Mouse (Mus musculus) frontal cortex, postnatal 36 days (tissue): ENCODE data around the gene Galnt12.

Experiments
- DNase-seq, 2 experiments: peaks; one replicate each; pipeline ENCODE4 v3.0.0; 2022; ENCODE audit warnings: low spot score in 2 of 2

Gene Galnt12

GRCm38 (mm10) chr4:47093647-47094046 is 1.9 kb downstream of the Galnt12 start:
- no peak for DNase-seq

DNA sequence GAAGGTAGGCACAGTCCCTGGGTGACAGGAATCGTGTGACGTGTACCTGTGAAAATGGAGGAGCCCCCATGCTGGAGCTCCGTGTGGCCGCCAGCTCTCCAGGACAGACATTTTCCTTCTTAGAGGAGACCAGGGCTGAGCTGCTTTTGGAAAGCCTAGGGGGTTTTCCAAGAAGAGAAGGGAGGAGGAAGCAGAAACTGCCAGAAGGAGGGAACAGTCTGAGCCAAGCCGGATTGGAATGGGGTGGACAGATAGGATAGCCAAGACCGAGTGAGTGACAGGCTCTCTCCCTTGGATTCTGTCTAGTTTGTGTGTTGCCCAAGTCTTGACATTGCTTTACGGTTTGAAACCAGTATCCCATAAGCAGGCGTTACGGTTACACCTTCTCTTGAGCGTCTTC is 11.9 kb downstream of the Galnt12 start:
- DNase-seq, result no peak

- DNase-seq, result peak in 1 of 2 experiments; percentile 11
Measured at GRCm38 (mm10) chr4:47111885-47112284, 20.2 kb downstream of the Galnt12 start.

- DNase-seq, result peak; percentile 13 to 29
Measured at GRCm38 (mm10) chr4:47112560-47112959, 20.9 kb downstream of the Galnt12 start.

- DNase-seq, result peak; percentile 65 to 67
Measured at GRCm38 (mm10) chr4:47122051-47122706, 30.5 kb downstream of the Galnt12 start.

DNA sequence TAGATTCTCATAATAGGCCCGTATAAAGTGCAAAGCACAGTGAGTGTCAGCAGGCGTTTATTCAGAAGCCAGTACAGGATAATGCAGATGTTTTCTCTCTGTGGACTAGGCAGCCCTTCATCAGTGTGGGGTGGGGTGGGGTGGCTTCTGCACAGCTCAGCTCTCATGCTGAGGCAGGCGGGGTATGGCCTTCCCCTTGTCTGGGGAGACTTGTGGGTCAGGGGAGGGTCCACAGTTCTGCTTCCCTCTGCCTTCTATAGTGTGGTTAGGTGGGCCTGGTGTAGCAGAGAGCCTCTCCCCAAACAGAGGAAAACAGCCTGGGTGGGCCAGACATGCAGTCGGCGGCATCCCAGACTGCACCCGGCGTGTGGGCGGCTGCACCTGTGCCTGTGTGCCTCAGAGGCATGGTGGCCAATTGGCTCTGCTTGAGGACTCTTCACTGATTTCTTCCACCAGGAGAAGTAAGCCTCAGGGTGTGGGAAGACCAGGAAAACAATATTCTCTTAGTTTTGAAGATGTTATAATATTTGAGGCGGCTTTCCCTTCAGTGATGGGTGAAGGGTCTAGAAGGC is 32.5 kb downstream of the Galnt12 start:
- DNase-seq, result peak in 1 of 2 experiments; percentile 17

DNA sequence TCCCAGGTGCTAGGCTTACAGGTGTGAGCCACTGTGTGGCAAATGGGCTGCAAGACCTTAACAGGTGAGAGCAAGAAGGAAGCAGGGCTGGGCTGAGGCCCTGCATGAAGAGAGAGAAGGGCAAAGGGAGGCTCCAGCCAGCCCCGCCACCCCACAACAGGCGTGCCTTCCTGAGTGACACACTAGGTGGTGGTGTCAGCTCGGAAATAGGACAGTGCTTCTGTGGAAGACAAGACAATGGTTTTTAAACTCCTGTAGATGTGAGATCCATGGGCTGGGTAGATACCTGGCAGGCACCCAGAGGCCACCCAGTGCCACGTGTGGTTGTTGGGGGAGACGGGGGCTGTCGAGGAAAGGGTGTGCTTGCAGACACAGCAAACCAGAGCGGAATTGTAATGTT is 36.8 kb downstream of the Galnt12 start:
- DNase-seq, result peak; percentile 16 to 29

DNA sequence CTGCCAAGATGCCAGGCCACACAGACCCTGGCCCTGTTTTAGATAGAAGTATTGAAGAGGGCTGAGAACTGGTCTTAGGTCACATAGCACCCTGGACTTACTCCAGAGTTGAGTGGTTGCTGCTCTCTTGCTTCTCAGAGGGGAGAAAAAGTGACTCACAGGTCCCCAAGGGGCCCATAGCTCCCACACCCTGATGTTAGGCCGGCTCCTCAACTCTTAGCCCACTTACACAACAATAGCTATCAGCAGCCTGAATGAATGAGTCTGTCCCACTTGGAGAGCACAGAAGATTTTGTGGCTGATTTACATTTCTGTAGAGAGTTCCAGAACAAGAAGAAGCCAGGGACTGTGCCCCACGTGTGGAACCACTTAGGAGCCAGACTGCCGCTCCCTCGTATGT is 37.9 kb downstream of the Galnt12 start:
- no peak for DNase-seq

- no peak for DNase-seq
Measured at GRCm38 (mm10) chr4:47130111-47131050, 38.7 kb downstream of the Galnt12 start.

DNA sequence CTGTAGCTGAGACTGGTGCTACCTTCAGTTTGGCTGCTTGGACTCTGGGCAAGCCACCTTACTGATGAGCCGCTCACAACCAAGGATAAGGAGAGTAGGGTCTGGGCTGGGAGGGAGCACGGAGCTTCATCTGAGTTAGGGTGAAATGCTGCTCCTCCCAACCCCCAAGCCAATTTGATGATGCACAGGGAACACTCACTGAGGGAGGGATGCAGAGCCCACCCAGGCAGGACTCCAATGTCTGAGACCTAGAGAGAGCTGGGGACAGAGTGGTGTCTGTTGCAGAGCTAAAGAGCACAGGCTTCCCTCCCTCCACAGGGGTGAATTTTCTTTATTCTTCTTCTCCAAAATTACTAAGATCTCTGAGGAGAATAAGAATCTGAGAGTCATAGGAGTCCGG is 40.2 kb downstream of the Galnt12 start:
- DNase-seq, result no peak

- no peak for DNase-seq
Measured at GRCm38 (mm10) chr4:47132413-47132812, 40.7 kb downstream of the Galnt12 start.

- DNase-seq, result peak; percentile 18 to 50
Measured at GRCm38 (mm10) chr4:47136699-47137101, 45.0 kb downstream of the Galnt12 start.

- DNase-seq, result no peak
Measured at GRCm38 (mm10) chr4:47137479-47137878, 45.8 kb downstream of the Galnt12 start.

GRCm38 (mm10) chr4:47138411-47138810 is 46.7 kb downstream of the Galnt12 start:
- DNase-seq, result no peak

DNA sequence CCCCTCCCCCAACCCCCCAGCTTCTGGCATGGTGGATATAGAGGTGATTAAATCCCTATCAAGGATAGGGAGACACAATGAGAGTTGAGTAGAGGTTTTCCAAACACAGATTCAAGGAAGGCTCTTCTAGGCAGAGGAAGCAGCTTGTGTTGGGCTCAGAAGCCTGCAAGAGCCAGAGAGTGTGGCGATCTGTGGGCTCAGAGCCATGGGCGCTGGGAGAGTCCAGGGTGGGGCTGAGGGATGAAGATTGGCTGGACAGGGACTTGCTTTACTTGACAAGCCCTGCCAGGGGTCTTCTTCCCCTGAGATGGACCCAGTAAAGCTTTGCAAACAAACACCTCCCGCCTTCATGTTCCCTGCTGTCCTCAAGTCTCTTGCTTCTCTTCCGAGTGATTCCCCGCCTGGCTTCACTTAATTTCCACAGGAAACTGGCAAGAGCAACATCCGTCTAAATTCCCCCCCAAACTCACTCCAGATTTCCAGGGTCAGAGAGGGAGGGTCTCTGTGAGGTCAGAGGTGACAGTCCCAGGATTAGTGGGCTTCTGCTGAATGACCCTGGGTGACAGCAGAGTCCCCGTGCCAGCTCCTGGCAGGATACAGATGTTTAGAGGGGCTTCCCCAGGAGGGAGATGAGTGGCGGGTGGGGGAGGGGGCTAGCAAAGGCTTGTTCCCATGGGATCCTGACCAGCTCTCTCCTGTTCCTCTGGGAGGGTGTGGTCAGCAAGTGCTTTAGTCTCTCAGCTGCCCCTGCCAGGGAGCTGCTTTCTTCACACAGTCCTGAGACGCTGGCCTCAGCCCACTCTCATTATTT is 47.5 kb downstream of the Galnt12 start:
- DNase-seq, result no peak

- DNase-seq, result no peak
Measured at GRCm38 (mm10) chr4:47140301-47140700, 48.6 kb downstream of the Galnt12 start.

DNA sequence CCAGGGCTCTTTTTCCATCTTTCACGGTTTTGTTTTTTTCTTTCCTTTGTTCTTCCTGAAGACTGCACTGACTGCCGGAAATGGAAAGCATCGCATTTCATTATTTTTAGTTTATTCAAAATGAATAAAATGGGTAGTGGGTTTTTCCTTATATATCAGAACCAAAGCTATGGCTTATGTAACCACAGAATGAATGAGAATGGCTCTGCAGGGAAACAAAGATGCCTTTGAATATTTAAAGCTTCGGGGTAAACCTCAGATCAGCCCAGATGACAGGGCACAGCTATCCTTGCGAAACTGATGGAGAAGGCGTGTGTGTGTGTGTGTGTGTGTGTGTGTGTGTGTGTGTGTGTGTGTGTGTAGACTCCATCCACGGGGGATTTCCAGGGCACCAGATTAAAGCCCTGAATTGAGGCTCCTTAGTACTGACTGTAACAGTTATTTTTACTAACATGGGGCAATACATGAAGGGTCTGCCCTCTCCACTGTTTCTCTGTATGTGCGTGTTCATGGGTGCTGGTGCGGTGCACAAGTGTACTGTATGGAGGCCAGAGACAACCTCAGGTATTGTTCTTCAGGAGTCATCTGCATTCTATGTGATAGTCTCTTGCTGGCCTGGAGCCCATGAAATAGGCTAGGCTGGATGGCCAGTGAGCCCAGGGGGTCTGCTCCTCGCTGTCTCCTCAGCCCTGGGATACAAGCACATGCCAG is 49.9 kb downstream of the Galnt12 start:
- DNase-seq, result no peak

DNA sequence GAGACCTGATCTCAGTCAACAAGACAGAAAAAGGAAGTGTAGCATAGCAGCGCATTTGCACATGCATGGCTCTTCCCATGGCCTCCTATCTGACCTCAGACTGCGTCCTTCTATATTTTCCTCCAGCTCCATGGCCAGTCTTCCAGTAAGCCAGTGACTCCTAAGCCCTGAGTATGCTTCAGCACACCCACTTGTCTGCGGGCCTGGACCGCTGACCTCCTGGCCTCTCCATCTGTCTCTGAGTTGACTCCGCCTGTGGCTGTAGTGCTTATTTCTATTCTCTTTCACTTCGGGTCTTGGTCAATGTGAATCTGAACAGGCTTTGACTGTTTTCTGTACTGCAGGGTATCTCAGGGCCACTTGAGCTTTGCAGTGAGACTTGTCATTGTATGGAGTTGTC is 52.1 kb downstream of the Galnt12 start:
- no peak for DNase-seq

GRCm38 (mm10) chr4:47145341-47145740 is 53.6 kb downstream of the Galnt12 start:
- no peak for DNase-seq

GRCm38 (mm10) chr4:47146561-47146960 is 54.9 kb downstream of the Galnt12 start:
- DNase-seq, result no peak

- DNase-seq, result no peak
Measured at GRCm38 (mm10) chr4:47149963-47150362, 58.3 kb downstream of the Galnt12 start.
